Mouse (Mus musculus) ES-CJ7 (cell line): Measurements from ENCODE around the gene Trim27.

Experiments
- DNase-seq: peaks from one replicate; pipeline ENCODE4 v3.0.0; 2011; ENCODE audit warnings: low read depth, low spot score

The Trim27 gene

GRCm38 (mm10) chr13:21179367-21179723 lies at the start of gene Trim27:
Gene Trim27, plus strand, starts transcription at chr13:21179445.
- DNase-seq = no peak

GRCm38 (mm10) chr13:21142421-21142820 lies 36.8 kb upstream of the Trim27 start:
- peak; percentile 61 for DNase-seq

GRCm38 (mm10) chr13:21145767-21146166 lies 33.5 kb upstream of the Trim27 start, which contains the start of gene Olfr1368:
Gene Olfr1368, minus strand, starts transcription at chr13:21145867.
- no peak for DNase-seq

- DNase-seq = no peak
These were observed 23.4 kb upstream of the Trim27 start for GRCm38 (mm10) chr13:21155888-21156287.

GRCm38 (mm10) chr13:21158071-21158470 lies 21.2 kb upstream of the Trim27 start:
- peak; percentile 83 for DNase-seq

- DNase-seq = peak; percentile 95
These were observed 20.3 kb upstream of the Trim27 start for GRCm38 (mm10) chr13:21158785-21159474.

GRCm38 (mm10) chr13:21159475-21159819 lies 19.8 kb upstream of the Trim27 start:
- DNase-seq = no peak

- no peak for DNase-seq
These were observed 19.2 kb upstream of the Trim27 start for GRCm38 (mm10) chr13:21160041-21160511.

- DNase-seq = peak; percentile 90
These were observed 18.3 kb upstream of the Trim27 start for GRCm38 (mm10) chr13:21160657-21161590.

- DNase-seq = no peak
These were observed 17.7 kb upstream of the Trim27 start for GRCm38 (mm10) chr13:21161591-21161990.

GRCm38 (mm10) chr13:21162591-21162990 lies 16.7 kb upstream of the Trim27 start:
- no peak for DNase-seq

- peak; percentile 87 for DNase-seq
These were observed 12.0 kb upstream of the Trim27 start for GRCm38 (mm10) chr13:21166936-21167909.

- DNase-seq = peak; percentile 68
These were observed 11.3 kb upstream of the Trim27 start for GRCm38 (mm10) chr13:21167910-21168300.

- no peak for DNase-seq
These were observed 10.8 kb upstream of the Trim27 start for GRCm38 (mm10) chr13:21168371-21169011.

- DNase-seq = no peak
These were observed 10.1 kb upstream of the Trim27 start for GRCm38 (mm10) chr13:21169121-21169656.

GRCm38 (mm10) chr13:21169657-21170430 lies 9.4 kb upstream of the Trim27 start:
- peak; percentile 90 for DNase-seq

GRCm38 (mm10) chr13:21170431-21171155 lies 8.7 kb upstream of the Trim27 start:
- no peak for DNase-seq

GRCm38 (mm10) chr13:21171156-21171530 lies 8.1 kb upstream of the Trim27 start:
- DNase-seq = no peak

- DNase-seq = peak; percentile 78
These were observed 7.6 kb upstream of the Trim27 start for GRCm38 (mm10) chr13:21171600-21172150.
